Mouse (Mus musculus) left cerebral cortex, postnatal 14 days (tissue): Measurements from ENCODE around the gene Myog. TPM values are rescaled to one million over a fixed set of nuclear protein-coding genes. Genes with fewer than 3 reads are reported as not detected.
"Not testable (repeated sequence)": the region's sequence is repeated elsewhere in the genome, so short reads cannot be mapped to it uniquely, and the experiment has no call there.

ENCODE experiments used
- DNase-seq, 2 experiments: peaks; one replicate each; pipeline ENCODE4 v3.0.0; 2021 to 2022; ENCODE audit warnings: low spot score in 2 of 2, mixed read lengths in 1 of 2
- intact Hi-C: fragments of 180-260 bp; cut with DNase I; formaldehyde crosslinking; loops from one replicate; pipeline ENCODE4 v1.15.1; 2025
- long read RNA-seq, 2 experiments: library from polyadenylated mRNA; stranded (forward); transcript quantifications; one replicate each; pipeline ENCODE4 v2.0.0; 2021
- total RNA-seq, 2 experiments: library from RNA; stranded (reverse); gene quantifications; 2 replicates each; pipeline ENCODE4 v1.2.3; 2021

Gene Myog
- not detected for total RNA-seq
- long read RNA-seq, experiment 1 = 0 reads
- long read RNA-seq, experiment 2 = 0 reads

- DNase-seq = no peak
- intact Hi-C loops = no loop called here
Measured at GRCm38 (mm10) chr1:134289598-134290099, at the start of gene Myog. TSS of gene Myog (plus strand) at chr1:134289989.

DNA sequence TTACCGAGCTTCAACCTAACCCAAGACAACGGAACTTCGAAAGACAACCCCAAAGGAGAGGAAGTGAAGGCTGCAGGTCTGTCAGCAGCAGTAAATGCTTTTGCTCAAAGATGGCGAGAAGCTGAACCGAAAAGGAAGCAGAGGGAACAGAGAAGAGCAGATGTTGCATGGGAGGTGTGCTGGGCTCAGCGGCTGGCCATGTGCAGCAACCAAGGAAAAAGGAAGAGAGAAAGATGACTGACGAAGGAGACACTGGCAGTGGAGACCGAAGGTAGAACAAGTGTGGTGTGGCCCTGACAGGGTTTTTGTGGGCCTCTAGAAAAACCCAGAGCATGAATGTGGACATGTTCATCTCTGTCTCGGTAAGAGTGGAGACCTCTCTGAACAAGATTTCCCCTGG is 49.1 kb upstream of the Myog start:
- intact Hi-C loops = loop anchor here (5.0 kb wide), 1 partner anchor 92 kb away; the partner anchor contains the start of gene Ppfia4
- no peak for DNase-seq

- DNase-seq = no peak
- intact Hi-C loops = loop anchor here (5.0 kb wide), 1 partner anchor 91 kb away; the partner anchor contains the start of gene Ppfia4
Measured at GRCm38 (mm10) chr1:134241298-134241697, 48.5 kb upstream of the Myog start.

- intact Hi-C loops = loop anchor here (5.0 kb wide), 1 partner anchor 90 kb away; the partner anchor contains the start of gene Ppfia4
- DNase-seq = no peak
Measured at GRCm38 (mm10) chr1:134242286-134242685, 47.5 kb upstream of the Myog start.

DNA sequence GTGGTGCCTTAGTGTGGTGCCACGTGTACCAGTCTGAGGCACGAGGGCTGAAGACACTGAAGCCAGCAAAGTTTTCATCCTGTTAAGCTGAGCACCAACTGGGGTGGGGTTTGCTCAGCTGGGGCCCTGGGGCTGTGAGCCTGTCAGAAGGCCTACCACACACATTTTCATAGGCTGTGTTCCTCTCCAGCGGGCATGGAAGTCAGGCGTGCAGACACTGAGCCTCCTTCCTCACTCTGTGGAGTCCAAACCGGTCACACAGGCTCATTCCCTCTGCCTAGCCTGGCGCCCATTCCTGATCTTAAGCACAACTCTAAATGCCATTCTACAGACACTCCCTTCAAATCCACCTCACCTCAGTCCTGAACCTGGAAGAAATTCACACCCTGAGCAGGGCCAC is 46.3 kb upstream of the Myog start:
- intact Hi-C loops = loop anchor here (5.0 kb wide), 1 partner anchor 89 kb away; the partner anchor contains the start of gene Ppfia4
- DNase-seq = no peak

DNA sequence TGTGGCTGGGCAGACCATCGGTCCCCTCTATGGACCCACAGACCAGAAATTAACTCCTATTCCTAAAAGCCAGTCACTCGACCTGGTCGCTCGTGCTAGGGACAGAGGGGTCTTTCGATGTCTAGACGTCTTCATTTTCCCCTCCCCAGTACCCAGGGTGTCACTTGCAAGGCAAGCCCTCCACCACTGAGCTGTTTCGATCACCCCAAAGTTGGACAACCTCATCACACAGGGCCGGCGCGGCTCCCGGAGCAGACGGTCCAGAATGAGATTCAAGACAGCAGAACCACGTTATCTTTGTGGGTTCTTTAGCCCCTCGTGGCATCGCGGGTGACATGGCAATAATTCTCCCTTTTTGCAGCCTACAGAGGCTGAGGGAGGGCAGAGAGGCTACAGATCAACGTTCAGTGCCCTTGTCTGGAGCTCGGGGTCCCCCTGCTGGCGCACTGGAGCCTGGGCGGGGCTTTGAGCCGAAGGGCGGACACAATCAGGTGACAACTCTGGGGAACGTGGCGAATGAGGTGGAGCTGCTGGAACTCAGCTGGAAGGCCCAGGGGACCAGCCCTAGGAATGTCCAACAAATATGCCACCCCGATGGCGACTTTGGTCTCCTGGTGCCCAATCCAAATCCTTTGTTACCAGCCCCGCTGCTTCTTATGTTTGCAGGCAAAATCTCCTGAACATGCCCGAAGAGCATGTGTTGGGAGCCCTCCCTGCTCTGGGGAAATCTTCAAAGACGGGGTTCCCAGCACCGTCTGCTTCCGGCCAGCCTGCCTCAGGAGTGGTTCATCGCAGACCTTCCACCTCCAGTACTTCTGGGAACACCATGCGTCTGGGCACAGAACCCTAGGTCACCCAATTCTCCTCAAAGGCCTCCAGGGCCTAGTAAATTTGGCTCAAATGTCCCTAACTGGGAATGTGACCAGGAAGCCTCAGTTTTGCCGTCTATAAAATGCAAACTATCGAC is 45.6 kb upstream of the Myog start:
- intact Hi-C loops = loop anchor here (2.0 to 5.0 kb wide), 3 partner anchors 47 to 93 kb away; partner anchors contain the start of gene Ppfia4

DNA sequence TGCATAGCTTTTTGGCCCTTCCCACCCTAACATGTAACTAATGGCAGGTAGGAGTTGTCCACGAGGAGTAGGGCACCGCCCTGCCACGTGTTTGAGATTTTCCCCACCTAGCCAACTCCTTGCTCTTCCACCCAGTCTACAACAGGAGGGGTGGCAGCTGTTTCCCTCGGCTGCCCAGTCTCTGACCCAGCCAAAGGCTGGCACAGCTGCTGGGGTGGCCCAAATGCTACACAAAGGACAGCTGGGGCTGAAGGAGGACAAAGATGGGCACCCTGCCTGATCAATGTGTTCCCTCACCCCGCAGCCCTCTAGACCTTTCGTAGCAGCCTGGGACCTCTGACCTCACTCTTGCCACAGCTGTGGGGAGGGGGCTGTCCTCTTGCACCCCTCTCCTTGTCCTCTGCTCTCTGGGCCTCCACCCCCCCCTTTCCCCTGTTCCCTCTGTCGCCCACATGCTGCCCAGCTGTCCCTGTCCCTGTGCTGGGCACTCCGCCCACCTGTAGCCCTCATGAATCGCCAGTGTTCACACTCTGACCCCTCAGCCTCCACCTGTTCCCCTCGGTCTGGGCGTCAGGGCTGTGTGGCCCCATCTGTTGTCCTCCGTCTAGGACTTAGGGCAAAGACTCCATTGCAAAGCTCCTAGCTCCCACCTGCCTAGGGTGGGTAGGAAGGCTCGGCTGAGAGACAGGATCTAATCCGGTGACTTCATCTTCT is 44.6 kb upstream of the Myog start:
- intact Hi-C loops = loop anchor here (2.0 kb wide), 2 partner anchors 48 to 94 kb away; no protein-coding TSS in a partner anchor

More for the DNA sequence above, 45.6 kb upstream of the Myog start:
- peak; percentile 89 to 91 for DNase-seq

GRCm38 (mm10) chr1:134246590-134246989 is 43.2 kb upstream of the Myog start:
- intact Hi-C loops = no loop called here
- DNase-seq = no peak

More for the DNA sequence above, 44.6 kb upstream of the Myog start:
- DNase-seq = no peak

- DNase-seq, intact Hi-C loops: not testable (repeated sequence)
Measured at GRCm38 (mm10) chr1:134249681-134250080, 40.1 kb upstream of the Myog start.

- DNase-seq = no peak
- intact Hi-C loops = no loop called here
Measured at GRCm38 (mm10) chr1:134264341-134264740, 25.4 kb upstream of the Myog start.

GRCm38 (mm10) chr1:134265797-134266196 is 24.0 kb upstream of the Myog start:
- DNase-seq = no peak
- intact Hi-C loops = no loop called here

- intact Hi-C loops = no loop called here
- DNase-seq = no peak
Measured at GRCm38 (mm10) chr1:134270026-134270425, 19.8 kb upstream of the Myog start.

GRCm38 (mm10) chr1:134272754-134273250 is 17.0 kb upstream of the Myog start:
- intact Hi-C loops = no loop called here
- DNase-seq = no peak

DNA sequence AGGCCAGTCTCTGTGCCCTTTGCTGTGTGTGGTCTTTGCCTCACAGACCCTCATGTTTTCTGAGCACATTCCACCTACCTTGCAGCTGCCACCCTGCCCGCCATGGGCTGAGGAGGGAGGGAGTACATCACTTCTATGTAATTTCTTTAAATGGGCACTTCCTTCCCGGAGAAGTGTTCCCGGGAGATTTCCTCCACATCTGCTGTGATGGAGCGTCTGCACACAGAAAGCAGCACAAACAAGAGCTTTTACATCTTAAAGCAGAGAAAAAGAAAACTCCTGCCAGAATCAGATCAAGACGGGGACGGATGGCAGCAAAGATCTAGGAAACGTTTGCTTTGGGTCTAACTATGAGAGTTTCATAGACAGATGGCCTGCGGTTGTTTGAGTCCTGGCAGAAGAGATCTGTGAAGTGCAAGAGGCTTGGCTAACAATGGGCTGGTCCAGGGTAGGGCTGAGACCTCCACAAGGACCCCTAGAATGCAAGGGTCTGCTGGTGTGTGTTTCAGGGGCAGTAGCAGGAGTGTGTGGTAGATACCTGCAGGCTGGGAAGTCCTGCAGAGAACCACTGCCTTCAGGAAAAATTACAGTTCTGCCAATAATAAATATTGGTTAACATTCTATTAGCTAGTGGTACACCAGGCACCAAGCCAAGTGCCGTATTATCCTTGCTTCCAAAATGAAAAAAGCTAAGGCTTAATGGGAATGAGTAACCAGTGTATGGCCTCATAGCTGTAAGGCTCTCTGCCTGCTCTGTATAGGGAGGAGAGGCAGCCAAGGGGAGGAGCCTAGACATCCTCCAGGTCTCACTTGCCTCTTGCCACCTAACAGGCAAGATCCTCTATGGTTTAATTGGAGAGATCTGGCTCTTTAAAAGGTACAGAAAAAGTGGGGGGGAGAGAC is 16.0 kb upstream of the Myog start:
- intact Hi-C loops = no loop called here
- DNase-seq = peak; percentile 51 to 59

- no peak for DNase-seq
- intact Hi-C loops = no loop called here
Measured at GRCm38 (mm10) chr1:134274483-134274920, 15.3 kb upstream of the Myog start.

DNA sequence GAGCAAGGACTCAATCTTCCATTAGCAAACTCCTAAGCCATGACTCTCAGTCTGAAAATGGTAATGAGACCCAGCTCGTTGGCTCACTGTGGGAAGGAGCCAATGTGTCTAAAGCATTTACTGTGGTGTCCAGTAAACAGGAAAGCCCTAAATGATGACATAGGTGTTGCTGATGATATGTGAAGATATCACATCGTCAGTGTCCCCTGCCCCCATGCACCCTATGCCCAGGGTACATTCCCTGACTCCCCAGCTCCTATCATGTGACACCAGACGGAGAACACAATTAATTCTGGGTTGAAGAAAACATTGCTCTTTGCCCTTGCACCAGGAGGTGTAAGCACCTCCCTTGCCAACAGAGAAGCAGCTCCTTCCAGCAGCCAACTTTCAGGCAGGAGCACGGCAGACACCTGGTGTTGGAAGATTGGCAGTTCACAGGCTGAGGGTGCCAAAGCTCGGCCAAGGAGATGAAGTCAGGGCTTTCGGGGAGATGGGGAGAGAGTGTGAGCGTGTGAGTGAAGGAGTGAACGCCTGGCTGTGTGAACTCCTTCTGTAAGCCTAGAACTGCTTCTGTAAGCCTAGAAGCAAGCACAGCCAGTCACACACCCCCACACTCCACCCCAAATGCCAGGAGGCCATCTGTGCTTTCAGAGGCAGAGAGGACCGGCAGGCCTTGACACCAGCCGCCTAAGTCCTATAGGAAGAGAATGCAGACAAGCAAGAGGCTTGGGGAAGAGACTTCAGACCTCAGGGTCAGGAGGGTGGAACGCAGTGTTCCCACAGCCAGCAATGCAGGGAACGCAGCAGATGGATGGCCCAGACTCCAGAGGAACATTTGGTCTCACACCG is 13.9 kb upstream of the Myog start:
- intact Hi-C loops = no loop called here
- DNase-seq = no peak

DNA sequence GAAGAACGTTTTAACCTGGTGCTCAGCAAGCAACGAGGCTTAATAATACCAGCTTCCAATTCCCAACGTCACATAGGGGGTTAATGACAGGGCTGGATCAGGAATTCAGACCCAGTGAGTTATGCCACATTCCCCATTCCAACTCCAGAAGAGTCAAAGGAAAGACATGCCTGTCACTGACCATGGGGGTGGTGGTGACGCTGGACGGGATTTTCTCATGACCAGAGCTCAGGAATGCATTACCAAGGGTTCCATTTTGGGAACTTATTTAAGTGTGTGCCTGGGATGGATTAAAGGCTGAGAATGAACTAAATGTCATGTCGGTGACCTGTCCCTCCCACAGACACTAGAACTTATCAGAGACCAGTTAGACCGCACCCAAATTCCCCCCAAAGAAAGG is 13.0 kb upstream of the Myog start:
- intact Hi-C loops = no loop called here
- no peak for DNase-seq

DNA sequence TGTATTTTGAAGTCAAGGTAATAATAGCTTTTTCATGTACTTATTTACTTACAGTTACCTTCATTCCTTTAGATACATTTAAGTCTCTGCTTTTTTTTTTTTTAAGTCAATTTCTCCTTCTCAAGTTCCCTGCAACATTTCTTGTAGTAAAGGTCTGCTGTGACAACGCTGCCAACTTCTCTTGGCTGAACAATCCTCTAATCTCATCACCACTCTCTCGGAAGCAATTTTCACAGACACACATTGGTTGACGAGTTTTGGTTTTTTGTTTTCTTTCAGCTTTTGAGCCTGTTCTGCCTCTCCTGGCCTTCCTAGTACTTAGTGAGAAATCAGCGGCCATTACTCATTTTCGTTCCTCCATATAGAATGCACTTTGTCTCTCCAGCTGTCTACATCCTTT is 9.6 kb upstream of the Myog start:
- intact Hi-C loops = no loop called here
- no peak for DNase-seq
